Mouse (Mus musculus) T-helper 17 cell (primary cell): ENCODE measurements at regions not wholly inside any gene's neighbourhood (a gene's known extent, or its start where the extent isn't known, plus 50 kb on each side); places are given as distances from the start of the nearest gene placed in this dataset.

ENCODE experiments used
- in situ Hi-C, 2 experiments: fragments of 300-600 bp; cut with MboI, MseI; formaldehyde crosslinking; loops; 1 replicate in 1 of 2; 2 replicates in 1 of 2; pipeline ENCODE4 v1.15.1; 2025; ENCODE audit warnings: high pct_unique_total_duplicates in 2 of 2

- in situ Hi-C loops, result loop anchor here in 1 of 2 experiments (25.0 kb wide), 1 partner anchor 1006 kb away; no protein-coding TSS in a partner anchor
These were observed 78.2 kb upstream of the Cldn34d start for GRCm38 (mm10) chrX:76680890-76681289.
